Mouse (Mus musculus): ENCODE results near the gene Tff3.

The Tff3 gene

GRCm38 (mm10) chr17:31077561-31077960 lies 51.9 kb downstream of the Tff3 start:
- in situ Hi-C loops (cut with MboI), result no loop called here

- in situ Hi-C loops (cut with MboI), result no loop called here
Measured at GRCm38 (mm10) chr17:31075471-31075870, 54.0 kb downstream of the Tff3 start.
